Mouse (Mus musculus) forebrain, postnatal 0 days (tissue): ENCODE data around the gene Naaladl2. TPM values are rescaled to one million over a fixed set of nuclear protein-coding genes. Genes with fewer than 3 reads are reported as not detected.

ENCODE experiments used
- ATAC-seq: fragments of 200-750 bp; cut with Nextera tagmentation; 2 replicates; pipeline ENCODE4 v1.8.0; 2017; ENCODE audit warnings: mild to moderate bottlenecking, moderate library complexity
- DNase-seq: peaks from one replicate; pipeline ENCODE4 v3.0.0-alpha.2; 2015
- H3K27ac ChIP-seq: fragments of 300-500 bp; sonication (generic); 2 replicates; pipeline ENCODE4 v1.5.1; 2014; ENCODE audit warnings: low read depth, mild to moderate bottlenecking, antibody characterized with exemption, low read length, moderate library complexity, mixed read lengths
- H3K27me3 ChIP-seq: fragments of 300-500 bp; sonication (generic); 2 replicates; pipeline ENCODE4 v1.6.1; 2014; ENCODE audit warnings: mild to moderate bottlenecking, low read length, mixed read lengths; ENCODE audit not compliant: insufficient read depth
- H3K36me3 ChIP-seq: fragments of 300-500 bp; sonication (generic); 2 replicates; pipeline ENCODE4 v1.6.1; 2014; ENCODE audit warnings: mild to moderate bottlenecking, moderate library complexity; ENCODE audit not compliant: insufficient read depth
- H3K4me1 ChIP-seq: fragments of 300-500 bp; sonication (generic); 2 replicates; pipeline ENCODE4 v1.6.1; 2014; ENCODE audit warnings: antibody characterized with exemption; ENCODE audit not compliant: insufficient read depth
- H3K4me2 ChIP-seq: fragments of 300-500 bp; sonication (generic); 2 replicates; pipeline ENCODE4 v1.6.1; 2014; ENCODE audit warnings: low read depth, mild to moderate bottlenecking, moderate library complexity
- H3K4me3 ChIP-seq: fragments of 300-500 bp; sonication (generic); 2 replicates; pipeline ENCODE4 v1.5.1; 2014; ENCODE audit warnings: low read depth, low read length, mixed read lengths
- H3K9ac ChIP-seq: fragments of 300-500 bp; sonication (generic); 2 replicates; pipeline ENCODE4 v1.6.1; 2014; ENCODE audit warnings: mild to moderate bottlenecking
- H3K9me3 ChIP-seq: fragments of 300-500 bp; sonication (generic); 2 replicates; pipeline ENCODE4 v1.6.1; 2016; ENCODE audit warnings: low read length
- CTCF ChIP-seq: sonication (generic); IDR thresholded peaks from 2 replicates; pipeline ENCODE4 v1.5.1; 2016; ENCODE audit warnings: antibody characterized with exemption, control low read depth, low read depth
- WGBS: fragments of 180-500 bp; shearing (Covaris S2); extraction: QIAGEN DNeasy Blood & Tissue Kit; methylation state at CpG from one replicate; pipeline ENCODE4 v1.1.7; 2014; 5-methylcytosine and 5-hydroxymethylcytosine counted together
- polyA plus RNA-seq: library from polyadenylated mRNA; unstranded; fragments of >200 nt; fragmentation: Nextera tagmentation; extraction: Ambion mirVana; gene quantifications from 2 replicates; pipeline ENCODE4 v1.2.1, GENCODE M21; 2015
- total RNA-seq: library from RNA; depleted of rRNA; stranded (reverse); fragments of >200 nt; gene quantifications from 2 replicates; pipeline ENCODE4 v1.2.3, GENCODE M21; 2014

The Naaladl2 gene
- total and polyA plus RNA-seq, 2 experiments from 2014 or later, result 0.65 to 1.4 TPM

DNA sequence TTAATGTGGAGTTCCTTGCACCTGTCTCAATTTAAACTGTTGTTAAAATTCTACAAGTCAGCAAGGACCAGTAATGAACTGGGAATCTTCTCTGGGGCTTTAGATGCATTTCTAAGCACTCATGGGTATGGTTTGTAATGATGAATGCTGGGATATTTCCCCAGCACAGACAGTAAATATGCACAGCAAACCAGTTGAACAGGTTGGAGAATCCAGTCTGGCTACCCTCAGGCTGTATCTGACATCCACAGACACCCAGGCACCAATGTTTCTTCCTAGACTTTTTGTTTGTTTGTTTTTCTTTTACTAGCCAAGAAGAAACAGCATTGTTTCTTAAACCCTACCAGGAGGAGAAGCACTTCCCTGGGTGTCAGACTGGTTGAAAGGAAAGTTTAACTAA, 365.6 kb downstream of the Naaladl2 start:
- DNase-seq, result no peak
- Histone ChIP-seq H3K27ac (no peak overlapping the region), H3K4me2 (no peak overlapping the region), H3K9me3 (no peaks in the 10 kb centered on the region), H3K36me3 (no peaks in the 10 kb centered on the region), H3K4me3 (no peak overlapping the region), H3K27me3 (no peaks in the 10 kb centered on the region), H3K9ac (no peak overlapping the region), H3K4me1 (no peaks in the 10 kb centered on the region)
- ATAC-seq, result no peak
- TF ChIP-seq CTCF, result no peak

DNA sequence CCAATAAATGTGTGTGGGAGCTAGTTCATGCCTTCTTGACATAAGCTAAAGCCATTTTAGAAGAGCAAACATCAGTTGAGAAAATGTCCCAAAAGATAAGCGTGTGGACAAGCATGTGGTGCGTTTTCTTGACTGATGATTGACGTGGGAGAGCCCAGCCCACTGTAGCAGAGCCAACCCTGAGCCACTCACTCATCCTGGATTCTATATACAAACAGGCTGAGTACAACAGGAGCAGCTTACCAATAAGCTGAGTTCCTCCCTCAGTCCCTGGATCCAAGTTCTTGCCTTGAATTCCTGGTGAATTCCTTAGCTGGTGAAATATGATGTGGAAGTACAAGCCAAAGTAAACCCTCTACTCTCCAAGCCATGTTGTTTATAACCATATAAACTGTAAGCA, 395.0 kb downstream of the Naaladl2 start:
- no peaks in the 10 kb centered on the region for H3K9me3 ChIP-seq
- ATAC-seq (no peak), DNase-seq (no peak)
- 82% methylated on average over 3 of the region's 3 CpGs for WGBS
- H3K4me1 ChIP-seq, result no peaks in the 10 kb centered on the region
- no peak overlapping the region for H3K4me2 ChIP-seq
- no peak overlapping the region for H3K4me3 ChIP-seq
- H3K27me3 ChIP-seq, result no peaks in the 10 kb centered on the region
- no peaks in the 10 kb centered on the region for H3K36me3 ChIP-seq
- TF ChIP-seq CTCF, result no peak
- no peak overlapping the region for H3K9ac ChIP-seq
- no peak overlapping the region for H3K27ac ChIP-seq

DNA sequence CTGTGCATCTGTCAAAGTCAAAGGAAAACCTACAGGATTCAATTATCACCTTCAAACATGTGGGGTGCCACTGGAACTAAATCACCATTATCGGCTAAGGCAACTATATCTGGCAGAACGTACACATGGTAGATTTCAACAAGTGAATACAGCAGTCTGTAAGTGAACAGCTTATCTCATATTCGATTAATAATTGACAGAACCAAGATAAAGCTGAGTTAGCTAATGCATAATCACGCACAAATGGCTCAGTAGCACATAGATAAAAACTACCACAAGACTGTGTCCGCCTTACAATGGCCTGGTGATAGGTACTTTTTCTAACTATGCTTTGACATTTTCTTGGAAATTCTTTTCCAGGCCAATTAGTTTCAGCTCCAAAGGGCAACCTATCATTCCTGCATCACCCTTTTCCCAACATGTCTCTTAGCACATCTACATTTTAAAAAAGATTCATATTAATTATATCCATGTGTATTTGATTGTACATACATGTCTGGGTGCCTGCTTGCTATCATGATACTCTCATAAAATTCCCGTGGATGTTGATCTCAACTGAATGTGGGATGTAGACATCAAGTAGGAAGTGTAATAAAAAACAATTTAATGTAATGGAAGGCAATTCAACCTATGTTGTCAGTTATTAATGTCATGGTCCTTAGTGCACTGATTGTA, 396.7 kb downstream of the Naaladl2 start:
- no peaks in the 10 kb centered on the region for H3K36me3 ChIP-seq
- no peak for ATAC-seq

DNA sequence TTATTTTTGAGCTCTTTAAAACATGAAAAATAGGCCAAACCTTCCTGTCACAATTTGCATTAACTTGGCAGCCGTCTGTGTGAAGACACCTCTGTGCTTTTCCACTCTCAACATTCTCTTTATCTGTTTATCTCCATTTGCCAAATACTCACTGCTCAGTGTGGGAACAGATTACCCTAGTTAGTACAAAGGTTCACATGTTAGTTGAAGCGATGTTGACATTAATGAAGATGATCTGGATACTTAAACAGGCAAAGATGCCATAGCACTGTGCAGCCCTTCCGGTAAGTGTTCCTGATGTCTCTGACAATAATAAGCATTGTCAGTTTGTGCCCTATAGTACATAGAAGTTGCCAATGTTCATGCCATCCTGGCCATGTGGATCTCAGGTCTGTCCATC, 400.1 kb downstream of the Naaladl2 start:
- no peak overlapping the region for H3K9ac ChIP-seq
- no peak overlapping the region for H3K4me2 ChIP-seq
- no peaks in the 10 kb centered on the region for H3K27me3 ChIP-seq
- no peaks in the 10 kb centered on the region for H3K9me3 ChIP-seq
- H3K4me1 ChIP-seq, result no peaks in the 10 kb centered on the region
- H3K4me3 ChIP-seq, result no peak overlapping the region
- DNase-seq, result no peak
- 81% methylated on average over 3 of the region's 3 CpGs for WGBS
- no peak overlapping the region for H3K27ac ChIP-seq
- no peak for ATAC-seq
- TF ChIP-seq CTCF, result no peak
- H3K36me3 ChIP-seq, result no peaks in the 10 kb centered on the region

More for the DNA sequence above, 396.7 kb downstream of the Naaladl2 start:
- H3K4me1 ChIP-seq, result no peaks in the 10 kb centered on the region
- H3K4me2 ChIP-seq, result no peak overlapping the region
- H3K9ac ChIP-seq, result no peak overlapping the region
- H3K9me3 ChIP-seq, result no peaks in the 10 kb centered on the region
- H3K4me3 ChIP-seq, result no peak overlapping the region
- no peaks in the 10 kb centered on the region for H3K27me3 ChIP-seq
- no peak for TF ChIP-seq CTCF
- WGBS, result 89% methylated on average over 6 of the region's 6 CpGs
- no peak for DNase-seq
- H3K27ac ChIP-seq, result no peak overlapping the region

DNA sequence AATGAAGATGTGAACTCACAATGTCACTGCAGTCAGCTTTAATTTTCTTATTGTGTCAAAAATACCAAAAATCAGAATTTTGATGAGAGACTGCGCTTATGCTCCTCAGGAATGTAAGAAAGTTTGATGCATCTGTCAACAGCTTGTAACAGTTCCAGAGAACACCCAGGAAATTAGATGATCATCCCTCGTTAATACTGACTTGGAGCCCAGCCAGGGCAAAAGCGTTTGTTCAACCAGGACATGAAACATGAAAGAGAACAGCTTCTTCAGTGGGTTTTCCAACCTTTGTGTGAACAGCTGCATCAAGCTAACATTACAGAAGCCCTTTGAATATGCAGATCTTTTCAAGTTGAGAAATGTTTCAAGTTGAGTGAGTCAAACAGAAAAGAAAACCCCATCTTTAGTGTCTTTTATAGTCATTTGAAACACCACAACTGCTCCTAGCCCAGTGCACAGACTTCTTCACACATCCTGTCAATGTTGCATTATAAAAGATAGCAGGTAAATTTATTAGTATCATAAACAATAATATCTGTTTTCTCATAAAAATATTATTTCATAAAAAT, 424.8 kb downstream of the Naaladl2 start:
- Histone ChIP-seq H3K4me2 (no peak overlapping the region), H3K4me1 (no peaks in the 10 kb centered on the region), H3K9me3 (no peaks in the 10 kb centered on the region), H3K36me3 (no peaks in the 10 kb centered on the region), H3K27ac (no peak overlapping the region), H3K27me3 (no peaks in the 10 kb centered on the region), H3K9ac (no peak overlapping the region), H3K4me3 (no peak overlapping the region)
- 21% methylated on average over 3 of the region's 3 CpGs for WGBS
- peak; percentile 20 for DNase-seq
- TF ChIP-seq CTCF, result no peak
- ATAC-seq, result peak; percentile 32; the same call in 1 of the 2 replicates

DNA sequence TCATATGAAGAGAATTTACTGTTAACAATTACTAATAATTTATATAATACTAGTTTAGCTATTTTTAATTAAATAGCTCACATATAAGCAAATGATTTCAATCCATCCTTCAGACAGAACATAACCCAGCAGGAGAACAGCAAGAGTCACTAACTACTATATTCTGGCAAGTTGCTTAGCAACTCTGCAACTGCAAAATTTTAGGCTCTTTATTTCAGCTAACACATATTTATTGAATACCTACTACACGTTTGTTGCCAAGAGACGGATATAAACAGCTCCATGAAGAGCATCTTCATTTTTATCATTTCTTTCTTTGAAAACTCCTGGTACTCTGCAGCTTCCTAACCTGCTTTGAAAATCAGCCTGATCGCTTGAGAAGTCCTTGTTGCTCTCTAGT, 429.3 kb downstream of the Naaladl2 start:
- Histone ChIP-seq H3K4me3 (no peak overlapping the region), H3K27me3 (no peaks in the 10 kb centered on the region), H3K4me1 (no peaks in the 10 kb centered on the region), H3K9ac (no peak overlapping the region), H3K9me3 (no peaks in the 10 kb centered on the region), H3K36me3 (no peaks in the 10 kb centered on the region), H3K4me2 (no peak overlapping the region), H3K27ac (no peak overlapping the region)
- no peak for TF ChIP-seq CTCF
- peak; percentile 66; the same call in 1 of the 2 replicates for ATAC-seq
- whole genome bisulfite sequencing, result 66% methylated on average over 3 of the region's 3 CpGs
- DNase-seq, result peak; percentile 19

DNA sequence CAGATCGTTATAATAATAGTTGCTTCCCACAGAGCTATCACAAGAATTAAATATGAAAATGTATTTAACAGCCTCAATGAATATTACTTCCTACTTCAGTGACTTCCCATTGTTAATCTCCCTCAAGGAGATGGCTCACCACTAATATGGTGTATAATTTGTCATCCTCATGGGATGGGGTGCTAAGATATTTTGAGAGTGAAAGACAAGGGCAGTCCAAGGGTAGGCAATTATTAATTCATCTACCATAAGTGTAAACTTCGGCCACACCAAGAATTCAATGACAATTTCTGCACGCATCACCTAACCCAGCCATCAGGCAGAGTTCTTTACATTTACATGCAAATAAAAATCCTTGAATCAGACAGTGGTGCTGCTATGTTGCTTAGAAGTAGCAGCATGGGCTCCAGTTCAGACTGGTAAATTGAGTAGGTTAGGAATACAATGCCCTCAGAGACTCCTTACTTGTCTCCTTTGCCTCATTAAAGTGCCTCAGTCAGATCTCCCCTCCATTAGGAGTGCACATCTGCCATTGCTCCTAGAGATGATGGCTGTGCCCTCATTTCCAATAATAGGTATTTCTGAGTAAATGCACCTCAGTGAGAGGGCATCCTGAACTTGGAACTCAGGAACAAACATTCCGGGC, 438.2 kb downstream of the Naaladl2 start:
- 53% methylated on average over 4 of the region's 4 CpGs for WGBS
- no peak overlapping the region for H3K9ac ChIP-seq
- no peak for ATAC-seq

More for the DNA sequence above, 438.2 kb downstream of the Naaladl2 start:
- no peaks in the 10 kb centered on the region for H3K36me3 ChIP-seq
- H3K9me3 ChIP-seq, result no peaks in the 10 kb centered on the region
- H3K27ac ChIP-seq, result no peak overlapping the region
- no peak overlapping the region for H3K4me3 ChIP-seq
- no peak for TF ChIP-seq CTCF
- H3K27me3 ChIP-seq, result no peaks in the 10 kb centered on the region
- H3K4me1 ChIP-seq, result no peaks in the 10 kb centered on the region
- H3K4me2 ChIP-seq, result no peak overlapping the region
- no peak for DNase-seq
